Mouse (Mus musculus): ENCODE results near the gene Pecam1. TPM values are rescaled to one million over a fixed set of nuclear protein-coding genes. Genes with fewer than 3 reads are reported as not detected.

Gene Pecam1
- total RNA-seq, 1 experiment, result 83.9 TPM

- peak; percentile 99 for DNase-seq (ENCODE audit: low read depth, low spot score)
- Histone ChIP-seq H3K36me3 (ENCODE audit: control insufficient read depth, insufficient read depth, low read length, poor library complexity, severe bottlenecking) (peaks cover 24% of the 10 kb centered on the region), H3K27ac (ENCODE audit: insufficient read depth, low read depth, low read length, poor library complexity, severe bottlenecking) (peak within 1 kb of the TSS; percentile 99), H3K4me1 (ENCODE audit: control insufficient read depth in 2 of 2, insufficient read depth in 2 of 2, low read length in 2 of 2, poor library complexity in 1 of 2) (peaks cover 0 to 2% of the 10 kb centered on the region in 2 experiments; a peak in 1 of 4 replicates), H3K4me3 (ENCODE audit: insufficient read depth in 1 of 2, low read depth in 1 of 2, low read length in 2 of 2, poor library complexity in 1 of 2, severe bottlenecking in 1 of 2) (peak within 1 kb of the TSS; percentile 89 to 96), H3K9me3 (ENCODE audit: control insufficient read depth, insufficient read depth, low read depth, low read length) (no peaks in the 10 kb centered on the region), H3K9ac (ENCODE audit: insufficient read depth, low read depth, low read length, poor library complexity, severe bottlenecking) (peak within 1 kb of the TSS; percentile 97)
- in situ Hi-C loops (cut with MboI; ENCODE audit: low sequenced_read_pairs in 2 of 2, unreplicated experiment in 2 of 2), result no loop called here
- no peak for TF ChIP-seq CHD2 (IDR thresholded peaks at IDR 0.05; ENCODE audit: low read depth, low read length)
- TF ChIP-seq ZNF384 (IDR thresholded peaks at IDR 0.05; ENCODE audit: low read depth, low read length), result no peak
- peak; percentile 70; the same call in 1 of the 2 replicates for TF ChIP-seq HCFC1 (IDR thresholded peaks at IDR 0.05; ENCODE audit: borderline replicate concordance, insufficient read depth, low read length)
- no peak for TF ChIP-seq ZC3H11A (IDR thresholded peaks at IDR 0.05; ENCODE audit: borderline replicate concordance, low read depth, low read length)
- peak; percentile 68 for TF ChIP-seq MAFK (IDR thresholded peaks at IDR 0.05; ENCODE audit: insufficient read depth, low read depth, low read length)
Measured at GRCm38 (mm10) chr11:106788775-106789459, 38.5 kb upstream of the Pecam1 start, which contains the start of the genes Ddx5 and Cep95. Gene Ddx5 (minus strand): TSS chr11:106789185. Gene Cep95 (plus strand): TSS chr11:106789252.

- Histone ChIP-seq H3K27ac (ENCODE audit: insufficient read depth, low read depth, low read length, poor library complexity, severe bottlenecking) (peak overlapping the region; percentile 99), H3K36me3 (ENCODE audit: control insufficient read depth, insufficient read depth, low read length, poor library complexity, severe bottlenecking) (peaks cover 31% of the 10 kb centered on the region), H3K9ac (ENCODE audit: insufficient read depth, low read depth, low read length, poor library complexity, severe bottlenecking) (peak overlapping the region; percentile 97), H3K4me1 (ENCODE audit: control insufficient read depth in 2 of 2, insufficient read depth in 2 of 2, low read length in 2 of 2, poor library complexity in 1 of 2) (peaks cover 0 to 2% of the 10 kb centered on the region in 2 experiments; a peak in 1 of 4 replicates), H3K9me3 (ENCODE audit: control insufficient read depth, insufficient read depth, low read depth, low read length) (no peaks in the 10 kb centered on the region), H3K4me3 (ENCODE audit: insufficient read depth in 1 of 2, low read depth in 1 of 2, low read length in 2 of 2, poor library complexity in 1 of 2, severe bottlenecking in 1 of 2) (peak overlapping the region; percentile 89 to 96)
- in situ Hi-C loops (cut with MboI; ENCODE audit: low sequenced_read_pairs in 2 of 2, unreplicated experiment in 2 of 2), result no loop called here
- TF ChIP-seq HCFC1 (IDR thresholded peaks at IDR 0.05; ENCODE audit: borderline replicate concordance, insufficient read depth, low read length) (peak; percentile 78; the same call in 1 of the 2 replicates), MAFK (IDR thresholded peaks at IDR 0.05; ENCODE audit: insufficient read depth, low read depth, low read length) (no peak), ZC3H11A (IDR thresholded peaks at IDR 0.05; ENCODE audit: borderline replicate concordance, low read depth, low read length) (no peak), CHD2 (IDR thresholded peaks at IDR 0.05; ENCODE audit: low read depth, low read length) (0 out of 2 replicates have a peak, but pooled peaks have one; percentile 9), ZNF384 (IDR thresholded peaks at IDR 0.05; ENCODE audit: low read depth, low read length) (peak; percentile 84)
- DNase-seq (ENCODE audit: low read depth, low spot score), result peak; percentile 88
Measured at GRCm38 (mm10) chr11:106788026-106788774, 37.8 kb upstream of the Pecam1 start.

DNA sequence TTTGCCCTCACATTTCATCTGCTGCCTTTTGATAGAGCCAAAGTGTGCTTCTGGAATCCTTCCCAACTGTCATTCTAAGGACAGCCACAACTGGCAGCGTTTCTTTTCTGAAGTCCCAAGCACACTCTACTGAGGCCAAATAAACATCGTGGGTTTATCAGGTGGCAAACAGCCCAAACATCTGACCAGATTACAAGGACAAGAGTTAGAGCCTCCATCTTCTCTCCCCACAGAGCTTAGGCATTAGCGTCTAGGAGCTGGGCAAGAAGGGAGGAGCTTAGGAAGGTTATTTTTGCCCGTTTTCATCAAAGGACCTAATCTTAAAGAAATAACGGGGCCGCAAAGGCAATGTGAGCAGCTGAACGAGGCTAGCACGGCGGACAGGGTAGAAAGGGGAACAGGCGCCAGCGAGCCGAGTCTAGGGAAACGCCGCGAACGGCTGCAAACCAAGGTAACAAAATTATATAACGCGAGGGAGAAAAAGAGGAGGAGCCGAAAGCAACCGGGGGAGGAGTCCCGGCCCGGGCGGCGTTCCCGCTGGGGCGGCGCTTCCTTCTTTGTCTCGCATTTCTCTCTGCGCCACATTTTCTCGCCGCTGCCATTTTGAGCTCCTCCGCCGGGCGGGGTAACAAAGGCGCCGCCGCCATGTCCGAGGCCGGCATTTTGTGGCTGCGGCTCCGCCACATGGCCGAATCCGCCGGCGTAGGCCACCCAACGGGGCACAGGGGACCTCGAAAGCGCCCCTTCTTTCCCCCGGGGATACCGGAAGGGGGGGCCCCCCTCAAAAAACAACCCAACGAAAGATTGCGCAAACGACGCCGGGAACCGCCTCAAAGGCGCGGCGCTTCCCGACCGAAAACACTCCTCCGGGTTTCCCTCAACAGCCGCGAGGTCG is 37.0 kb upstream of the Pecam1 start:
- peaks cover 36% of the 10 kb centered on the region for H3K36me3 ChIP-seq (ENCODE audit: control insufficient read depth, insufficient read depth, low read length, poor library complexity, severe bottlenecking)
- TF ChIP-seq CHD2 (IDR thresholded peaks at IDR 0.05; ENCODE audit: low read depth, low read length) (no peak), HCFC1 (IDR thresholded peaks at IDR 0.05; ENCODE audit: borderline replicate concordance, insufficient read depth, low read length) (no peak), ZNF384 (IDR thresholded peaks at IDR 0.05; ENCODE audit: low read depth, low read length) (no peak), MAFK (IDR thresholded peaks at IDR 0.05; ENCODE audit: insufficient read depth, low read depth, low read length) (no peak), ZC3H11A (IDR thresholded peaks at IDR 0.05; ENCODE audit: borderline replicate concordance, low read depth, low read length) (no peak)
- no peaks in the 10 kb centered on the region for H3K9me3 ChIP-seq (ENCODE audit: control insufficient read depth, insufficient read depth, low read depth, low read length)
- DNase-seq (ENCODE audit: low read depth, low spot score), result peak; percentile 69
- peak overlapping the region; percentile 93 for H3K27ac ChIP-seq (ENCODE audit: insufficient read depth, low read depth, low read length, poor library complexity, severe bottlenecking)
- peaks cover 0 to 2% of the 10 kb centered on the region in 2 experiments; a peak in 1 of 4 replicates for H3K4me1 ChIP-seq (ENCODE audit: control insufficient read depth in 2 of 2, insufficient read depth in 2 of 2, low read length in 2 of 2, poor library complexity in 1 of 2)
- in situ Hi-C loops (cut with MboI; ENCODE audit: low sequenced_read_pairs in 2 of 2, unreplicated experiment in 2 of 2), result no loop called here
- H3K9ac ChIP-seq (ENCODE audit: insufficient read depth, low read depth, low read length, poor library complexity, severe bottlenecking), result peak overlapping the region; percentile 96
- H3K4me3 ChIP-seq (ENCODE audit: insufficient read depth in 1 of 2, low read depth in 1 of 2, low read length in 2 of 2, poor library complexity in 1 of 2, severe bottlenecking in 1 of 2), result peak overlapping the region; percentile 89 to 96

DNA sequence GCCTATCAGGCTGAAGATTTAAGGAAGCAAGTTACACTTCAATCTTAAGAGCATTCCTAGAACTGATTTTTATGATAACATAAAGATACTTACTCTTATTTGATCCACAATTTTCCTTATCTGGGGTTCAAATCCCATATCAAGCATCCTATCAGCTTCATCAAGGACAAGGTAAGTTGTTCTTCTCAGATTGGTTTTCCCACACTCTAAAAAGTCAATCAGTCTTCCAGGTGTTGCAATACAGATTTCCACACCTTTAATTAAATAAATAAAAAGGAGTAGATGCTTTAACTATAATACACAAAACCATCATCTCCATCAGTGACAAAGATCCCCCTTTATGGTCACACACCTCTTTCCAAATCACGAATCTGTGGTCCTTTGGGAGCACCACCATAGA is 34.6 kb upstream of the Pecam1 start:
- no peak for DNase-seq (ENCODE audit: low read depth, low spot score)
- TF ChIP-seq HCFC1 (IDR thresholded peaks at IDR 0.05; ENCODE audit: borderline replicate concordance, insufficient read depth, low read length), result no peak
- TF ChIP-seq MAFK (IDR thresholded peaks at IDR 0.05; ENCODE audit: insufficient read depth, low read depth, low read length), result no peak
- no peak for TF ChIP-seq ZNF384 (IDR thresholded peaks at IDR 0.05; ENCODE audit: low read depth, low read length)
- TF ChIP-seq CHD2 (IDR thresholded peaks at IDR 0.05; ENCODE audit: low read depth, low read length), result no peak
- peaks cover 44% of the 10 kb centered on the region for H3K36me3 ChIP-seq (ENCODE audit: control insufficient read depth, insufficient read depth, low read length, poor library complexity, severe bottlenecking)
- H3K4me3 ChIP-seq (ENCODE audit: insufficient read depth in 1 of 2, low read depth in 1 of 2, low read length in 2 of 2, poor library complexity in 1 of 2, severe bottlenecking in 1 of 2), result no peak overlapping the region
- in situ Hi-C loops (cut with MboI; ENCODE audit: low sequenced_read_pairs in 2 of 2, unreplicated experiment in 2 of 2), result no loop called here
- H3K9me3 ChIP-seq (ENCODE audit: control insufficient read depth, insufficient read depth, low read depth, low read length), result no peaks in the 10 kb centered on the region
- H3K27ac ChIP-seq (ENCODE audit: insufficient read depth, low read depth, low read length, poor library complexity, severe bottlenecking), result no peak overlapping the region
- H3K9ac ChIP-seq (ENCODE audit: insufficient read depth, low read depth, low read length, poor library complexity, severe bottlenecking), result no peak overlapping the region
- H3K4me1 ChIP-seq (ENCODE audit: control insufficient read depth in 2 of 2, insufficient read depth in 2 of 2, low read length in 2 of 2, poor library complexity in 1 of 2), result peaks cover 0 to under 1% of the 10 kb centered on the region in 2 experiments; a peak in 1 of 4 replicates
